Mouse (Mus musculus): ENCODE data around the gene Hephl1. TPM values are rescaled to one million over a fixed set of nuclear protein-coding genes. Genes with fewer than 3 reads are reported as not detected.

The Hephl1 gene
- polyA plus RNA-seq, 1 experiment from 2014 or later: not detected

GRCm38 (mm10) chr9:15037237-15037636 lies 74.7 kb downstream of the Hephl1 start:
- Histone ChIP-seq H3K27me3 (ENCODE audit: insufficient read depth, low read length) (no peaks in the 10 kb centered on the region), H3K9ac (no peak overlapping the region), H3K4me1 (ENCODE audit: insufficient read depth) (no peaks in the 10 kb centered on the region), H3K36me3 (ENCODE audit: insufficient read depth) (0 out of 2 replicates have a peak, but pooled peaks cover 4% of the 10 kb centered on the region), H3K4me3 (ENCODE audit: low read depth, low read length) (no peak overlapping the region), H3K9me3 (ENCODE audit: low read depth, low read length) (no peaks in the 10 kb centered on the region), H3K4me2 (no peak overlapping the region), H3K27ac (ENCODE audit: low read depth) (no peak overlapping the region)
- ATAC-seq (ENCODE audit: insufficient read depth) (no peak), DNase-seq (no peak)
- TF ChIP-seq CTCF (IDR thresholded peaks at IDR 0.05; ENCODE audit: low read depth): no peak

GRCm38 (mm10) chr9:15036807-15037206 lies 75.1 kb downstream of the Hephl1 start:
- Histone ChIP-seq H3K4me3 (ENCODE audit: low read depth, low read length) (no peak overlapping the region), H3K4me2 (no peak overlapping the region), H3K36me3 (ENCODE audit: insufficient read depth) (0 out of 2 replicates have a peak, but pooled peaks cover 4% of the 10 kb centered on the region), H3K4me1 (ENCODE audit: insufficient read depth) (no peaks in the 10 kb centered on the region), H3K27me3 (ENCODE audit: insufficient read depth, low read length) (no peaks in the 10 kb centered on the region), H3K9ac (no peak overlapping the region), H3K9me3 (ENCODE audit: low read depth, low read length) (no peaks in the 10 kb centered on the region), H3K27ac (ENCODE audit: low read depth) (no peak overlapping the region)
- 42% methylated on average over 4 of the region's 4 CpGs for WGBS
- ATAC-seq (ENCODE audit: insufficient read depth) (peak; percentile 49; the same call in 1 of the 2 replicates), DNase-seq (no peak)
- TF ChIP-seq CTCF (IDR thresholded peaks at IDR 0.05; ENCODE audit: low read depth): no peak

GRCm38 (mm10) chr9:15036405-15036804 lies 75.5 kb downstream of the Hephl1 start:
- Histone ChIP-seq H3K4me3 (ENCODE audit: low read depth, low read length) (no peak overlapping the region), H3K27ac (ENCODE audit: low read depth) (no peak overlapping the region), H3K27me3 (ENCODE audit: insufficient read depth, low read length) (no peaks in the 10 kb centered on the region), H3K9me3 (ENCODE audit: low read depth, low read length) (no peaks in the 10 kb centered on the region), H3K9ac (no peak overlapping the region), H3K4me2 (no peak overlapping the region), H3K36me3 (ENCODE audit: insufficient read depth) (0 out of 2 replicates have a peak, but pooled peaks cover 4% of the 10 kb centered on the region), H3K4me1 (ENCODE audit: insufficient read depth) (0 out of 2 replicates have a peak, but pooled peaks cover 2% of the 10 kb centered on the region)
- ATAC-seq (ENCODE audit: insufficient read depth) (no peak), DNase-seq (no peak)
- no peak for TF ChIP-seq CTCF (IDR thresholded peaks at IDR 0.05; ENCODE audit: low read depth)
- 87% methylated on average over 2 of the region's 2 CpGs for WGBS

GRCm38 (mm10) chr9:15035979-15036378 lies 75.9 kb downstream of the Hephl1 start:
- DNase-seq (no peak), ATAC-seq (ENCODE audit: insufficient read depth) (no peak)
- 0 out of 2 replicates have a peak, but pooled peaks cover 4% of the 10 kb centered on the region for H3K36me3 ChIP-seq (ENCODE audit: insufficient read depth)
- H3K27ac ChIP-seq (ENCODE audit: low read depth): no peak overlapping the region
- no peak overlapping the region for H3K9ac ChIP-seq
- no peak for TF ChIP-seq CTCF (IDR thresholded peaks at IDR 0.05; ENCODE audit: low read depth)
- no peak overlapping the region for H3K4me3 ChIP-seq (ENCODE audit: low read depth, low read length)
- H3K4me1 ChIP-seq (ENCODE audit: insufficient read depth): 0 out of 2 replicates have a peak, but pooled peaks cover 3% of the 10 kb centered on the region
- WGBS: 94% methylated on average over 7 of the region's 7 CpGs
- no peak overlapping the region for H3K4me2 ChIP-seq
- no peaks in the 10 kb centered on the region for H3K9me3 ChIP-seq (ENCODE audit: low read depth, low read length)
- H3K27me3 ChIP-seq (ENCODE audit: insufficient read depth, low read length): no peaks in the 10 kb centered on the region

- Histone ChIP-seq H3K9me3 (ENCODE audit: low read depth, low read length) (no peaks in the 10 kb centered on the region), H3K36me3 (ENCODE audit: insufficient read depth) (0 out of 2 replicates have a peak, but pooled peaks cover 4% of the 10 kb centered on the region), H3K27ac (ENCODE audit: low read depth) (no peak overlapping the region), H3K9ac (no peak overlapping the region), H3K27me3 (ENCODE audit: insufficient read depth, low read length) (no peaks in the 10 kb centered on the region), H3K4me2 (no peak overlapping the region), H3K4me1 (ENCODE audit: insufficient read depth) (0 out of 2 replicates have a peak, but pooled peaks cover 7% of the 10 kb centered on the region), H3K4me3 (ENCODE audit: low read depth, low read length) (no peak overlapping the region)
- ATAC-seq (ENCODE audit: insufficient read depth): no peak
- no peak for TF ChIP-seq CTCF (IDR thresholded peaks at IDR 0.05; ENCODE audit: low read depth)
- WGBS: 75% methylated on average over 7 of the region's 7 CpGs
- no peak for DNase-seq
These were observed 77.2 kb downstream of the Hephl1 start for GRCm38 (mm10) chr9:15034546-15035273.

GRCm38 (mm10) chr9:15033568-15034160 lies 78.2 kb downstream of the Hephl1 start:
- peak; percentile 66 for DNase-seq
- H3K9ac ChIP-seq: no peak overlapping the region
- no peak for ATAC-seq (ENCODE audit: insufficient read depth)
- no peak overlapping the region for H3K4me2 ChIP-seq
- H3K4me1 ChIP-seq (ENCODE audit: insufficient read depth): 0 out of 2 replicates have a peak, but pooled peaks cover 7% of the 10 kb centered on the region
- peak; percentile 64 for TF ChIP-seq CTCF (IDR thresholded peaks at IDR 0.05; ENCODE audit: low read depth)
- H3K36me3 ChIP-seq (ENCODE audit: insufficient read depth): 0 out of 2 replicates have a peak, but pooled peaks cover 4% of the 10 kb centered on the region
- no peak overlapping the region for H3K27ac ChIP-seq (ENCODE audit: low read depth)
- no peak overlapping the region for H3K4me3 ChIP-seq (ENCODE audit: low read depth, low read length)
- no peaks in the 10 kb centered on the region for H3K9me3 ChIP-seq (ENCODE audit: low read depth, low read length)
- H3K27me3 ChIP-seq (ENCODE audit: insufficient read depth, low read length): no peaks in the 10 kb centered on the region
- 69% methylated on average over 5 of the region's 5 CpGs for WGBS

- Histone ChIP-seq H3K9ac (no peak overlapping the region), H3K4me2 (no peak overlapping the region), H3K9me3 (ENCODE audit: low read depth, low read length) (no peaks in the 10 kb centered on the region), H3K4me1 (ENCODE audit: insufficient read depth) (0 out of 2 replicates have a peak, but pooled peaks cover 7% of the 10 kb centered on the region), H3K27me3 (ENCODE audit: insufficient read depth, low read length) (no peaks in the 10 kb centered on the region), H3K27ac (ENCODE audit: low read depth) (no peak overlapping the region), H3K4me3 (ENCODE audit: low read depth, low read length) (no peak overlapping the region), H3K36me3 (ENCODE audit: insufficient read depth) (0 out of 2 replicates have a peak, but pooled peaks cover 4% of the 10 kb centered on the region)
- no peak for TF ChIP-seq CTCF (IDR thresholded peaks at IDR 0.05; ENCODE audit: low read depth)
- no peak for ATAC-seq (ENCODE audit: insufficient read depth)
- DNase-seq: no peak
- WGBS: 88% methylated on average over 4 of the region's 4 CpGs
These were observed 79.1 kb downstream of the Hephl1 start for GRCm38 (mm10) chr9:15032797-15033196.

Data from lung, embryonic 14.5 days (tissue).